Mouse (Mus musculus): Measurements from ENCODE around the gene Ptprn. TPM values are rescaled to one million over a fixed set of nuclear protein-coding genes. Genes with fewer than 3 reads are reported as not detected.

Gene Ptprn
- total RNA-seq, 1 experiment: 8.9 TPM

DNA sequence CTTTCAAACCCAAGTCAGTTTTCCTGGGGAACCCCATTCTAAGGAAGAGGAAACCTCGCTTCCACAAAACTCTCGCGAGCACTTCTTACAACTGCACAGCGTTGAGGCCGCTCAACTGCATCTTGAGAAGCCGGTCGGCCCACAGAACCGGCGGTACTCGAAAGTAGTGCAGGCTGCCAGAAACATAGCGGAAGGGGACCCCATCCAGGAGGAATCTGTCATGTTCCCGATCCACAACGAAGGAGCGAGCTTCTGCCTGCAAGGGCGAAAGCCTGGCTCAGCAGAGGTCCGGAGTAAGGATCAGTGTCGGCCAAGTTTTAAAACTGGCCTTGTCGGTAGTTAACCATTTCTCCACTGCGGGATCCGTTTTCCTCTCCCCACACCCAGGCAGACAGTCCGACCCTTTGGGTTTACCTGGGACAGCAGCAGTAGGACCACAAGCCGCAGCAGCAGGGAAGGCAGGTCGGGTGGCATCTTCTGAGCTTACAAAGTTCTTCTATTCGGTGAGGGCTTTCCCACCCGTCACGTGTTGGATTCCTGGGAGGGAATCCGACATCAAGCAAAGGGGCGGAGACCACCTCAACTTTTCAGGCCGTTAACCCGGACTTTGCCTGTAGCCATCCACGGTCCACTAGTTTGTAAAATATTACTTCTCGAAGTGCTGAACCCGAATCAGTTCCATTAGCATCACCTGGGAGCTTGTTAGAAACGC, 55.2 kb downstream of the Ptprn start:
- in situ Hi-C loops (cut with MboI; ENCODE audit: low sequenced_read_pairs in 2 of 2, unreplicated experiment in 2 of 2): no loop called here
- Histone ChIP-seq H3K27ac (ENCODE audit: insufficient read depth, low read depth, low read length, poor library complexity, severe bottlenecking) (no peak overlapping the region), H3K9me3 (ENCODE audit: control insufficient read depth, insufficient read depth, low read depth, low read length) (no peaks in the 10 kb centered on the region), H3K36me3 (ENCODE audit: control insufficient read depth, insufficient read depth, low read length, poor library complexity, severe bottlenecking) (peaks cover 15% of the 10 kb centered on the region), H3K4me1 (ENCODE audit: control insufficient read depth in 2 of 2, insufficient read depth in 2 of 2, low read length in 2 of 2, poor library complexity in 1 of 2) (peaks cover 8 to 9% of the 10 kb centered on the region in 2 experiments), H3K4me3 (ENCODE audit: insufficient read depth in 1 of 2, low read depth in 1 of 2, low read length in 2 of 2, poor library complexity in 1 of 2, severe bottlenecking in 1 of 2) (peak overlapping the region; percentile 51 to 68), H3K9ac (ENCODE audit: insufficient read depth, low read depth, low read length, poor library complexity, severe bottlenecking) (peak overlapping the region; percentile 80)
- DNase-seq (ENCODE audit: low read depth, low spot score): no peak
- TF ChIP-seq ZC3H11A (IDR thresholded peaks at IDR 0.05; ENCODE audit: borderline replicate concordance, low read depth, low read length) (no peak), CHD2 (IDR thresholded peaks at IDR 0.05; ENCODE audit: low read depth, low read length) (peak; percentile 7; the same call in 1 of the 2 replicates), ZNF384 (IDR thresholded peaks at IDR 0.05; ENCODE audit: low read depth, low read length) (no peak), HCFC1 (IDR thresholded peaks at IDR 0.05; ENCODE audit: borderline replicate concordance, insufficient read depth, low read length) (no peak), MAFK (IDR thresholded peaks at IDR 0.05; ENCODE audit: insufficient read depth, low read depth, low read length) (no peak)

DNA sequence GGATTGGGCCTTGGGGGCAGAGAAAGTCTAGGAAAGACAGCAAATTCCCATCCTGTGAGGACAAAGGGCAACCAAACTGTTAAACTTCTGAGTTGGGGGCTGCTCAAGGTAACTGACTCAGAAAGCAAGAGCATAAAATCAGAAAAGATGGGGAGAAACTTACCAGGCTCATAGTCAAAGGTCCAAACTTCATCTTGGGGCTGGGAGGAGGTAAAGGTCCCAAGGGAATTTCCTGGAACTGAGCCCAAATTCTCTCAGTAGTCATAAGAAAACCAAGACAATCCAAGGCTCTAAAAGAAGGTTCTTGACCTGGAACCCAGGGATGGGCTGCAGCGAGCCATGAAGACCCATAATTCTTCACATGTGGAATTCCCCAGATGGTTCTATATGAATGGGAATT, 63.1 kb downstream of the Ptprn start:
- Histone ChIP-seq H3K27ac (ENCODE audit: insufficient read depth, low read depth, low read length, poor library complexity, severe bottlenecking) (no peak overlapping the region), H3K4me3 (ENCODE audit: insufficient read depth in 1 of 2, low read depth in 1 of 2, low read length in 2 of 2, poor library complexity in 1 of 2, severe bottlenecking in 1 of 2) (no peak overlapping the region), H3K36me3 (ENCODE audit: control insufficient read depth, insufficient read depth, low read length, poor library complexity, severe bottlenecking) (peaks cover 25% of the 10 kb centered on the region), H3K9ac (ENCODE audit: insufficient read depth, low read depth, low read length, poor library complexity, severe bottlenecking) (no peak overlapping the region), H3K9me3 (ENCODE audit: control insufficient read depth, insufficient read depth, low read depth, low read length) (no peaks in the 10 kb centered on the region), H3K4me1 (ENCODE audit: control insufficient read depth in 2 of 2, insufficient read depth in 2 of 2, low read length in 2 of 2, poor library complexity in 1 of 2) (no peaks in the 10 kb centered on the region)
- in situ Hi-C loops (cut with MboI; ENCODE audit: low sequenced_read_pairs in 2 of 2, unreplicated experiment in 2 of 2): no loop called here
- DNase-seq (ENCODE audit: low read depth, low spot score): no peak
- TF ChIP-seq MAFK (IDR thresholded peaks at IDR 0.05; ENCODE audit: insufficient read depth, low read depth, low read length) (no peak), ZC3H11A (IDR thresholded peaks at IDR 0.05; ENCODE audit: borderline replicate concordance, low read depth, low read length) (no peak), HCFC1 (IDR thresholded peaks at IDR 0.05; ENCODE audit: borderline replicate concordance, insufficient read depth, low read length) (no peak), CHD2 (IDR thresholded peaks at IDR 0.05; ENCODE audit: low read depth, low read length) (no peak), ZNF384 (IDR thresholded peaks at IDR 0.05; ENCODE audit: low read depth, low read length) (no peak)

Other genes starting within 250 kb of the Ptprn start
- gene Nhej1, start 139.3 kb downstream of the Ptprn start, total RNA-seq (2012; rRNA removed): 6.7 and 7.7 TPM in 2 replicates
- gene Slc23a3, start 130.6 kb downstream of the Ptprn start, total RNA-seq (2012; rRNA removed): 0.31 TPM in 1 of 2 replicates, not detected in the other
- gene Cnppd1, start 121.8 kb downstream of the Ptprn start, total RNA-seq (2012; rRNA removed): 20.9 and 27.2 TPM in 2 replicates
- gene Retreg2, start 121.7 kb downstream of the Ptprn start, total RNA-seq (2012; rRNA removed): 27.1 and 37.4 TPM in 2 replicates
- 15.1 and 16.0 TPM in 2 replicates for gene Zfand2b, start 95.9 kb downstream of the Ptprn start, total RNA-seq (2012; rRNA removed)
- 41.0 and 54.3 TPM in 2 replicates for gene Abcb6, start 84.1 kb downstream of the Ptprn start, total RNA-seq (2012; rRNA removed)
- 23.0 and 42.5 TPM in 2 replicates for gene Ankzf1, start 72.4 kb downstream of the Ptprn start, total RNA-seq (2012; rRNA removed)
- gene Atg9a, start 72.3 kb downstream of the Ptprn start, total RNA-seq (2012; rRNA removed): 17.2 and 24.4 TPM in 2 replicates
- gene Glb1l, start 53.7 kb downstream of the Ptprn start, total RNA-seq (2012; rRNA removed): 5.8 and 7.6 TPM in 2 replicates
- gene Stk16, start 53.7 kb downstream of the Ptprn start, total RNA-seq (2012; rRNA removed): 63.6 and 103 TPM in 2 replicates
- 110 and 124 TPM in 2 replicates for gene Tuba4a, start 44.6 kb downstream of the Ptprn start, total RNA-seq (2012; rRNA removed)
- gene A630095N17Rik, start 32.4 kb downstream of the Ptprn start, total RNA-seq (2012; rRNA removed): not detected in 2 replicates
- 15.8 and 17.7 TPM in 2 replicates for gene Dnajb2, start 28.1 kb downstream of the Ptprn start, total RNA-seq (2012; rRNA removed)
- gene Resp18, start 13.9 kb upstream of the Ptprn start, total RNA-seq (2012; rRNA removed): 0.90 TPM in 1 of 2 replicates, not detected in the other
- 67.1 and 75.5 TPM in 2 replicates for gene Dnpep, start 53.5 kb upstream of the Ptprn start, total RNA-seq (2012; rRNA removed)
- gene Des, start 95.8 kb upstream of the Ptprn start, total RNA-seq (2012; rRNA removed): 10.8 and 19.4 TPM in 2 replicates
- gene Speg, start 110.8 kb upstream of the Ptprn start, total RNA-seq (2012; rRNA removed): 16.9 and 31.2 TPM in 2 replicates
- gene Gmppa, start 171.4 kb upstream of the Ptprn start, total RNA-seq (2012; rRNA removed): 40.2 and 51.6 TPM in 2 replicates
- gene Asic4, start 185.9 kb upstream of the Ptprn start, total RNA-seq (2012; rRNA removed): not detected in 2 replicates
- gene Chpf, start 214.8 kb upstream of the Ptprn start, total RNA-seq (2012; rRNA removed): 43.5 and 80.3 TPM in 2 replicates
- 1.6 TPM in 2 replicates for gene Tmem198, start 215.0 kb upstream of the Ptprn start, total RNA-seq (2012; rRNA removed)
- gene Obsl1, start 241.9 kb upstream of the Ptprn start, total RNA-seq (2012; rRNA removed): 45.0 and 52.2 TPM in 2 replicates
- gene Inha, start 242.6 kb upstream of the Ptprn start, total RNA-seq (2012; rRNA removed): 0.80 and 1.6 TPM in 2 replicates